Mouse (Mus musculus) retina, postnatal 7 days (tissue): ENCODE measurements around the gene Scd2.
"Not testable (repeated sequence)": the region's sequence is repeated elsewhere in the genome, so short reads cannot be mapped to it uniquely, and the experiment has no call there.

Experiments used
- DNase-seq: peaks from one replicate; pipeline ENCODE4 v3.0.0-alpha.2; 2012; ENCODE audit warnings: low read depth, low spot score

The Scd2 gene

DNA sequence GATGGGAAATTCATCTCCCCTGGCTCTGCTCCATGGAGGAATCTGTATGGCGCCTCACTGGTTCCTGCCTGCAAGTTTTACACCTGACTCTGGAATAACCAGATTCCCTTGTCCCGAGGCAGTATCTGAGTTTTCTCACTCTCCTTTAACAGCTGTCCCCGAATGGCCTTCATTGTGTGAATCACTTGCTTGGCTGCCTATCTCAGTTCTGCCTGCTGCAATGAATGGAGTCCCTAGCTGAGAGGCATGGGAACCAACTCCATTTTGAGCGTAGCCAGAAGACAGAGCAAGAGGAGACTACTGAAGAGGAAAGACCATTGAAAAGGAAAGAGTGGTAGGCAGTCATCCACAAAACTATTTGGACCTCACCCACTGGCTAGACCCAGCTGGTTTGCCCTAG is 19.8 kb upstream of the Scd2 start:
- DNase-seq: no peak

- DNase-seq: no peak
Observed at GRCm38 (mm10) chr19:44274452-44274851, 19.0 kb upstream of the Scd2 start.

GRCm38 (mm10) chr19:44275418-44275817 is 18.1 kb upstream of the Scd2 start:
- no peak for DNase-seq

GRCm38 (mm10) chr19:44276861-44277260 is 16.6 kb upstream of the Scd2 start:
- DNase-seq: no peak

DNA sequence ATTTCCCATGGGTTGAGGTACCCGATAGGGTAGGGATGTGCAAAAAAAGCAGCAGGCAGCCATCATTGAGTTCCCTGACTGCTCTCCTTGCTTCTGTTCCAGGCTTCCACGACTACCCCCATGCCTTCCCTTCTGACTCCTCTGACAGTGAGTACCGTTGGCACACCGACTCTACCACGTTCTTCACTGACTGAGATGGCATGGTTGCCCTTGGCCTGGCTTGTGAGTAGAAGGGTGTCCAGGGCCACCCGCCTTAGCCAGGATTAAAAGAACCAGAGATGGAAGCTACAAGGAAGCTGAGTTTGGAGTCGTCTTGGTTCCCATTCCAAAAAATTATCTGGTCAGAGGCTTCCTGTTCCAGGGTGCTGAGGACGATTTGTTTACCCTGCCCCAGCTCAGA is 15.5 kb upstream of the Scd2 start:
- DNase-seq: no peak

GRCm38 (mm10) chr19:44280755-44281154 is 12.7 kb upstream of the Scd2 start:
- DNase-seq: no peak

DNA sequence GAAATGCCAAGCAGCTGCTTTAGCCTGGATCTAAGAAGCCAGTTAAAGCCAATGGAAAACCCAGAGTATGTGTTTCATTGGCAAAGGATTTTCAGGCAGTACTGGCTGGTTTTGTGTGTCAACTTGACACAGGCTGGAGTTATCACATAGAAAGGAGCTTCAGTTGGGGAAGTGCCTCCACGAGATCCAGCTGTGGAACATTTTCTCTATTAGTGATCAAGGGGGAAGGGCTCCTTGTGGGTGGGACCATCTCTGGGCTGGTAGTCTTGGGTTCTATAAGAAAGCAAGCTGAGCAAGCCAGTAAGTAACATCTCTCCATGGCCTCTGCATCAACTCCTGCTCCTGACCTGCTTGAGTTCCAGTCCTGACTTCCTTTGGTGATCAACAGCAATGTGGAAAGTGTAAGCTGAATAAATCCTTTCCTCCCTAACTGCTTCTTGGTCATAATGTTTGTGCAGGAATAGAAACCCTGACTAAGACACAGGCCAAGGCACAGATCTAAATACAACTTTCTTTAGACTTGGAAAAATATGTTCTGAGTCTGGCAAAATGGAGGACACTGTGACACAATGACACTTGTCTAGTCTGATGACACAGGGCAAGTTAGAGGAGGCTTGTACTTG is 11.5 kb upstream of the Scd2 start:
- not testable (repeated sequence) for DNase-seq

GRCm38 (mm10) chr19:44282534-44283156 is 10.8 kb upstream of the Scd2 start:
- no peak for DNase-seq

DNA sequence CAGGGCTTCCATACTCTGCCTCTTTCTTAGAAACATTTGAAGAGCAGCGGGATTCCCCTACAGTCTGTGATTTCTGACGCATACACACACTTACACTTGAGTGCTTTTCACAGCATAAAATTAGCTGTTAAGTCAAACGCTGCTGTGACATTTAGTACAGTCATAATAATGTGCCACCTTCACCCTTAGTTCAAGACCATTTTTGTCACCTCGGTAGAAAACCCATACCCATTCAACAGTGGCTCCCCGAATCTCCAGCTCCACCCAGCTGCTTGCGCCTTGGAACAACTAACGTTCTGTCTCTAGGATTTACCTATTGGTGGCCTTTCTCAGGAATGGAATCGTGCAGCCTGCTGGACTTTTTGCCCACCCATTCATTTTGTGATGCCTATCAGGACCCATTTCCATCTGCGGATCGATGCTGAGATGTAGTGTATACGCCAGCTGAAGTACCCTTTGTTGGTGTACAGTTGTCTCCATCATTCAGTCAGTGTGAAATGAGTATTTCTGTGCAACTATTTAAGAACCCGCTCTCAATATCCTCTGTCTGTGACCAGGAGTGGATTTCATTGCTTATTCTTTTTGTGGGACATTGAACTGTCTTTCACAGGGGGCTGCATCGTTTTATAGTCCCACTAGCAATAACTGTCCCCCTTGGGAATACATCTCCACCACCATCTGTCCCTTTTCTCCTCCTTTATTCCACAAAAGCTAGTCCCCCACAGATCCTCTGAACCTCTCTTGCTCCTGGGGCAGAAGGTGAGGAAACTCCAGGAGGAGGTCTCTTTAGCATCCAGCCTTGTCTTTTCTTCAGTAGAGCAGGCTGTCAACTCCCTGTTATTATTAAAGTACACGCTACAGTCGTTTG is 10.1 kb upstream of the Scd2 start:
- DNase-seq: no peak

DNA sequence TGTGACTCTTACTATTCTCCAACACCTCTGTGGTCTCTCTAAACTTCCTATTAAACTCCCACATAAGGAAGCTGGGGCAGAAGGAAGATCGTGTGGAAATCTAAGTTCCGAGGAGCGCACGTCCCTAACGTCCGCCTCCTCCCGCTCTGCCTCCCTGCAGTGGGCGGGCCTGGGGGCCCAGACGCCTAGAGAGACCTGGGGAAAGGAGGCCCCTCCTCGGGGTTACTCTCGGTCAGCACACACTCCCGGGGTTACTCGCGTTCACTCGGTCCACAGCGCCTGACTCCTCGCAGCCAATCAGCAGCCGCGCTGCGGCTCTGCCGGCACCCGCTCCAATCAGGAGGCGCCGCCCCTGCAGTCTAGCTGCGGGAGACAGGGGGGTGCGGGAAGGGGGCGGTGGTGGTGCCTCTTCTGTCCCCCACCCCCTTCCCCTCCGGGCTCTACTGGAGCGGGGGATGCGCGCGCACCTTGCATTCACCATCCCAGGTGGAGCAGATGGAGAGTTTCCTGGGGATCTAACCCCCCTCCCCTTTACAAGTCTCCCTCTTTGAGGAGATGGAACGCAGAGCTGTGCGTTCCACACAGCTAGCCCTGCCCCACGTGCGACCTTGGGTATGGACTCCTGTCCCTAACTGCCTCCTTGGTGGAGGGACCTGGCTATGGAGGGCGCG is 9.3 kb upstream of the Scd2 start:
- DNase-seq: peak; percentile 95

GRCm38 (mm10) chr19:44284723-44285122 is 8.8 kb upstream of the Scd2 start:
- DNase-seq: no peak

DNA sequence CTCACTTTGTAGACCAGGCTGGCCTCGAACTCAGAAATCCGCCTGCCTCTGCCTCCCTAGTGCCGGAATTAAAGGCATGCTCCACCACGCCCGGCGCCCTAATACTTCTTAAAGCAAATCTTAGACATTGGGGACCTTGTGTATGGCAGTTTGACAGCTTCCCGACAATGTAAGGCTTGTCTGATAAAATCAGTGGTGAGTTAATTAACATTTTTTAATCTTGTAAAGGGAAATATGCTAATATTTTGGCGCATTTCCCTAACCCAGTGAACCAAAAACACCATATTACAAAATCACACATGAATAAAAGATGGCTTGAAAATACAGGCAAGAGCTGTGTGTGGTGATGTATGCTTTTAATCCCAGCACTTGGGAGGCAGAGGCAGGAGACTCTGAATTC is 7.9 kb upstream of the Scd2 start:
- DNase-seq: no peak

- no peak for DNase-seq
Observed at GRCm38 (mm10) chr19:44286109-44286508, 7.4 kb upstream of the Scd2 start.

- no peak for DNase-seq
Observed at GRCm38 (mm10) chr19:44287415-44288110, 5.9 kb upstream of the Scd2 start.

- no peak for DNase-seq
Observed at GRCm38 (mm10) chr19:44292083-44292482, 1.4 kb upstream of the Scd2 start.

- no peak for DNase-seq
Observed at GRCm38 (mm10) chr19:44292483-44292882, 991 bp upstream of the Scd2 start.

DNA sequence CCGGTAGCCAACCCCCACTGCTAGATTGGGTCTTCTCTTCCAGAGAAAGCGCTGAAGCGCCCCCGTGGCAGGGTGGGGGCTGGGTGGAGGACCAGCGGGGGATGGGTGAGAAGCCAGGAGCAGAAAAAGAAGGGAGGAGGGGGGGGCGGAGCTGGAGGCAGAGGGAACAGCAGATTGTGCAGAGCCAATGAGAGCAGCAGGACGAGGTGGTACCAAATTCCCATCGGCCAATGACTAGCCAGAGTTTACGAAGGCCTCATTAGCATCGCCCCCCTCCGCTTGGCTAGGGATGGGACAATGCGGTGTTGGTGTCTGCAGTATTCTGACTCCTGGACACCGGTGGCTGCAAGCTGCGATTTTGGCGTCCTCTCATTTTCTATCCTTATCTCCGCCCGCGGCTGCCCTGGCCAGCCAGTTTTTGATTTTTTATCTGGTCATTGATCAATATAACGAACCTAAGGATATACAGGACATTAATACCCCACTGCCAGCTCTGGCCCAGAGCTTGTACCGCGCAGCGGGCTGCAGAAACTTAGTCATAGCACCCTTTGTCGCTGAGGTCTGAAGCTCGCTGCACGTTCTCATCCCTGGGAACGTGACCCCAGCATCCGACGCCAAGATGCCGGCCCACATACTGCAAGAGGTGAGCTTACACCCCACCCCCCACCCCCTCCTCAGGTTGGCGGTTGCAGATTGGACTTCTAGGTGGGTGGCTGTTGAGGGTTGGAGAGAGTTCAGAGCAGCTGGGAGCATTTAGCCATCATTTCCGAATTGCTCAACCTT is 486 bp downstream of the Scd2 start:
- DNase-seq: peak; percentile 74

GRCm38 (mm10) chr19:44294588-44295041 is 1.1 kb downstream of the Scd2 start:
- DNase-seq: peak; percentile 76

GRCm38 (mm10) chr19:44295251-44295650 is 1.8 kb downstream of the Scd2 start:
- DNase-seq: no peak

GRCm38 (mm10) chr19:44295741-44296140 is 2.3 kb downstream of the Scd2 start:
- peak; percentile 70 for DNase-seq

- no peak for DNase-seq
Observed at GRCm38 (mm10) chr19:44296186-44296585, 2.7 kb downstream of the Scd2 start.
